Mouse (Mus musculus) ES-Bruce4 (cell line): ENCODE data around the gene Ubl7.

Source experiments
- CTCF ChIP-seq: IDR thresholded peaks from one replicate; pipeline ENCODE4 v1.8.1; 2011; ENCODE audit warnings: low read depth, low read length
- EP300 ChIP-seq: IDR thresholded peaks from 2 replicates; pipeline ENCODE4 v1.6.1; 2011; ENCODE audit warnings: low read depth, low read length; ENCODE audit not compliant: insufficient read depth
- POLR2A ChIP-seq: IDR thresholded peaks from one replicate; pipeline ENCODE4 v1.8.1; 2011; ENCODE audit warnings: low read length; ENCODE audit not compliant: insufficient read depth

GRCm38 (mm10) chr9:57973440-57974066 is 62.8 kb downstream of the Ubl7 start:
- TF ChIP-seq CTCF (no peak), EP300 (no peak), POLR2A (no peak)
